Mouse (Mus musculus): Measurements from ENCODE around the gene Bmp3.

Gene Bmp3

DNA sequence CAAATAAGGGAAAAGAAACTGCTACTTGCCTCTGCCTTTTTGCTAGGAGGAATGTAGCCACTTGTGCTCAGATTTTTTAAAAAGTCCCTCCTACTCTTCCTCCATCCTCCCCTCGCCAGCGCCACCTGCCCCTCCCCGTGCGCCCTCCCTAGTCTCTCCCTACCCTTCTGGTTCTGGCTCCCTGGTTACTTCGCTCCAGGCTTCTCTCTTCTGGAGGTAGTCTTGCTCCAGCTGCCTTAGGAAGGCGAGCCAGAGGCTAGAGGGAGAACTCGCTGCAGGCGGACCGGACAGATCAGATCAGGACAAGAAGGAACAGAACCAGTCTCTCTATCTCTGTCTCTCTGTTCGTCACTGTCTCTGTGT, at the start of gene Bmp3:
TSS of gene Bmp3 (plus strand) at position 152 of the 363 bp plus-strand sequence.
- no peak for DNase-seq (ENCODE audit: low spot score)

DNA sequence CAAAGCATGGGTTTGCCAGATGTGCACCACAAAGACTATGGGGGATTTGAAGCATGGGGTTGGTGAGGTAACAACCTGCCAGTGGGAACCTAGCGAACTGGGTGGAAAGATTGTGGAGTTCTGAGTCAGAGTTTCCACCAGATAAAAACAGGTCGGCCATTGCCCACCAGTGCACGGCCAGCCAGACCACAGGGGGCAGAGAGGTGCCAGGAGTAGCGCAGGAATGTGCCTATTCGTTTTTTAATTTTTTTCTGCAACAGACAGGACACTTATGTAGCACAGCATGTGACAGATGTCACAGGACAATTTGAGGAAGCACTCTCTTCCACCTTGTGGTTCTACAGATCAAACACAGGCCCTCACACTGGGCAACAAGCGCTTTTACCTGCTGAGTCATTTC, 49.5 kb upstream of the Bmp3 start:
- no peak for DNase-seq (ENCODE audit: low spot score)

- DNase-seq (ENCODE audit: low spot score) = no peak
Measured at GRCm38 (mm10) chr5:98806492-98806891, 47.7 kb upstream of the Bmp3 start.

- no peak for DNase-seq (ENCODE audit: low spot score)
Measured at GRCm38 (mm10) chr5:98807022-98807421, 47.2 kb upstream of the Bmp3 start.

GRCm38 (mm10) chr5:98807953-98808352, 46.3 kb upstream of the Bmp3 start:
- no peak for DNase-seq (ENCODE audit: low spot score)

DNA sequence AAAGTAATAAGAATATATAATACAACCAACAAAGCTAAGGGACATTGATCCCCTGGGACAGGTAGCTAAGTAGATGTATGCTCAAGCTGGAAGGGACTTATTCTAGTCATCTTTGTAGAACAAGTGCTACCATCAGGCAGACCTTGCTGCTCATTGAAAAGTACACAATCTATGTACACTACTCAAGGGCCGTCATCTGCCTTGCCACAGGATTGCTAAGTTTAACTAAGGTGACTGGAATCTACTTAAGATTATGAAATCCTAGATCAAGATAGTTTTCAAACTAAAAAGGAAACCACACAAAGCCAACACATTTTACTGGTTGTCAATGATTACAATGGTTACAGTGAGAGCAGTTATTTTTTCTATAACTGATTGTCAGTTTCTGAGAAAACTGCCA, 41.8 kb upstream of the Bmp3 start:
- DNase-seq (ENCODE audit: low spot score) = no peak

- DNase-seq (ENCODE audit: low spot score) = no peak
Measured at GRCm38 (mm10) chr5:98815269-98815668, 38.9 kb upstream of the Bmp3 start.

- DNase-seq (ENCODE audit: low spot score) = no peak
Measured at GRCm38 (mm10) chr5:98833760-98834159, 20.5 kb upstream of the Bmp3 start.

GRCm38 (mm10) chr5:98834300-98834699, 19.9 kb upstream of the Bmp3 start:
- no peak for DNase-seq (ENCODE audit: low spot score)

DNA sequence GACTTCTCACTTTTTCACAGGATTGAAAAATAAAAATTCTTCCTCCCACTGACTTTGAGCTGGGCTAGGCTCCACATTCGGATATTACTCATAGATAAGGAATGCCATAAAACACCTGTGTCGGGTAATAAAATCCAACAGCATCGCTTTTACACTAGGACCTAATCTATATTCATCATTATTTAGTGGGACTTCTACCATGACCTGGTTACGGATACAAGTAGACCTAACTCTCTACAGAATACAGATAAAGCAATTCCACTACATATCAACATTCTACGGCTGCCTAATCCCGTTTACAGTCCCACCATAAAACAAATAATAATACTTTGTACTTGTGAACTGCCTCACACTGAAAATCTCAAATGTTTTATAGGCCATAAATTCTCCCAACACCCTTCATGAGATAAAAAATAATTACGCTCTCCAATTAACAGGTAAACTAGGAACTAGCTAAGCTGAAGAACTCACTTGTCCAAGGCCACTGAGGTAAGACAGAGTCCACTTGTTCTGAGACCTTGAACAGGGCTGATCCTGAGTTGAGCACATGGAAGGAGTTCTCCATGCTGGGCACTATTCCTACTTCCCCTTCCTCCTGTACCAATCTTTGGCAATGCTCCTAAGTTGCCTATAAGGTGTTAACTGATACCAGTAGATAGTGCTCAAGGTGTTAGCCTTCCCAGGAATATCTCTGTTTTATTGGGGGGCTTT, 11.5 kb upstream of the Bmp3 start:
- no peak for DNase-seq (ENCODE audit: low spot score)

GRCm38 (mm10) chr5:98844664-98845063, 9.6 kb upstream of the Bmp3 start:
- DNase-seq (ENCODE audit: low spot score) = no peak

DNA sequence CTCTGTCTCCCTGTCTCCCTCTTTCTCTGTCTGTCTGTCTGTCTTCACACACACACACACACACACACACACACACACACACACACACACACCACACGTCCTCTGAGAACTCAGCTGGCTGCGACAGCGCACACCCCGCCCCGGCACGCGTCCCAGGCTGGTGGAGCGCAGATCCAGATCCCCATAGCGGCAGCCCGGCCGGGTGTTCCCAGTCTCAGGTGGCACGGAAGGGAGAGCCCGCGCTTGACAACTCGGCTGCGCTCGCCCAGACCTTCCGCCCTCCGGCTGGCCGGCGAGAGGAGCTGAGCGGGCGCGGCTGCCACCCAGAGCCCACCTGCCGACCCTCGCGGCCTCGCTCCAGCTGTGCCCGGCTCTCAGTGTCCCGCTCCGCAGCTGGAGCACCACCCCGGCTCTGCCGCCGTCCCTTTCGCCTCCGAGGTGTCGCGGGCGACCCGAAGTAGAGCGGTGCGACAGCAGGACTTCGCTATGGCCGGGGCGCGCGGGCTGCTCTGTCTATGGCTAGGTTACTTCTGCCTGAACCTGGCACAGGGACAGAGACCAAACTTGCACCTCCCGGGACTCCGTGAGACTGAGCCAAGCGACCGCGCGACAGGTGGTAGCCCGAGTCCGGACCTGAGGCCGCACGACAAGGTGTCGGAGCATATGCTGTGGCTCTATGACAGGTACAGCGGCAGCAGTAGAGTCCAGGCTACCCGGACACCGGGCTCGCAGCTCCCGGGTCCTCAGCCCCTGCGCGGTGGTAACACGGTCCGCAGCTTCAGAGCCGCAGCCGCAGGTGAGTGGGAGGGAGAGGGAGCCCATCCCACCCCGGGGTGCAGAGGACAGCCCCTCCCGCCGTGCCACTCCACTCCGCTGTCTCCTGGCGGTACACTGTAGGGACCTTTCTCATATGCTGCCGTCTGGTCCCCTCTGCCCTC, 681 bp downstream of the Bmp3 start:
- no peak for DNase-seq (ENCODE audit: low spot score)

DNA sequence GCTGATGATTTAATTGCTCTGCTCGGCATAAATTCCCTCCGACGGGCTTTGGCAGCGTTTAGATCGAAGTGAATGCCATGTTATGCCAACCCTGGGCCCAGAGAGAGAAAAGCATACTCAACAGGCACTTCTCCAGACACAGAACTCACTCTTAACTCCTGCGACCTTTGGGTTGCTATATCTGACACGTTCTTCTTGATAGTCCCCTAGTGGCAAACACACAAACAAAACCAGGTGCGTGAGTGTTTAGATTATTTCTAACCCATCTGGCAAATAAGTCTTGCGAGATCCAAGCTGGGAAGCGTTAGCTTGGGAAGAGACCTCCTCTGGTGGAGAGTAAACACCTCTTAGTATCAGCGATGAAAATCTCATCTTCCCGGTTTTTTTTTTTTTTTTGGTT, 1.5 kb downstream of the Bmp3 start:
- no peak for DNase-seq (ENCODE audit: low spot score)

DNA sequence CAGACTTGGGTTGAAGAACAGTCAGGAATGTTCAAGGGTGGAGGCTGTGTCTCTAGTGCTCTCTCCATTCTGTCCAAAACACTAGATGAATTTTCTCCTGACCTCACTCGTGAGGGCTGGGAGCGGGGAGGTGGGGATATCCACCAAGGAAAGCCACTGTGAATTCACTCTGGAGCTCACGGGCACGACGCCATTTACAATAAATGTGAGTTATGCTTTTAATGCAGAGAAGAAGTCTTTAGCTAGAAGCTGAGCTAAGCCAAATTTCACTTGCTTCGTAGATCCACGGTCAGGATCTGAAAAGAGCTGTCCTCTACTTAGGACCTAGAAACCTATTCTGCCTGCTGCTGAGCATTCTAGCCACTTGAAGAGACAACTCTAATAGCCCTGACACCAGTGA, 2.1 kb downstream of the Bmp3 start:
- no peak for DNase-seq (ENCODE audit: low spot score)

DNA sequence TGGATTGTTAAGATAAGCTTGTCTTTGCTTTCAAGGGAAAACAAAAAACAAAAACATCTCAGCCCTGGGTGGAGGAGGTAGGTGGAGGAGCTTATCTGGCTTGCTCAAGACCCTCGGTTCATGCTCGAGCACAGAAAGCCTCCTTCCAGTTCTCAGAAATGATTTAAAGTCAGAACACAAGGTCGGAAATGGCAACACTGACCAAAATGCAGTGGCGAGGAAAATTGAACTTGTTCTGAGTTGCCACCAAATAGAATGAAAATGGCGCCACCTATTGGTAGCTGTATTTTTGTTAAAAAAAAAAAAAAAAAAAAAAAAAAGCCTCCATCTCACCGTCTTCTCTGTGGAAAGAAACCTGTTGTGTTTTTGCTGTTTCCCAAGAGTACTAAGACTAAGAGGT, 9.7 kb downstream of the Bmp3 start:
- peak; percentile 55 for DNase-seq (ENCODE audit: low spot score)

GRCm38 (mm10) chr5:98865146-98865545, 10.9 kb downstream of the Bmp3 start:
- no peak for DNase-seq (ENCODE audit: low spot score)

GRCm38 (mm10) chr5:98876056-98876455, 21.8 kb downstream of the Bmp3 start:
- no peak for DNase-seq (ENCODE audit: low spot score)

GRCm38 (mm10) chr5:98878891-98879290, 24.7 kb downstream of the Bmp3 start:
- DNase-seq (ENCODE audit: low spot score) = peak; percentile 32

DNA sequence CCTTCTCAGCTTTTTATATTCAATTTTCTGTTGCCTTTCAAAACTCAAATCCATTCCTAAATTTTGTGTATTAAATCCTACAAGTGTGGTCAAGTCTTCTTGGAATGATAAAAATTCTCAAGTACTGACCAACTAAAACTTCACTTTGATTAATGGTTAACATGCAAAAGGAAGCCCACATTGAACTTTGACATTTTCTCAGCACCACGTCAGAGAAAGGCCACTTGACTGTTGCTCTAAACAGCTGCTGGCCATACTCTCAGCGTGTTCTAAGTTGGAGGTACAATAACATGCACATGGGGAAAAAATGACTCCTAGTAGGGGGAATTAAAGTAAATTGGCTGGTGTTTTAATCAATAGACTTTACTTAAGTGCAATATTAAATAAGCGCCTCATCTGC, 27.9 kb downstream of the Bmp3 start:
- DNase-seq (ENCODE audit: low spot score) = no peak

DNA sequence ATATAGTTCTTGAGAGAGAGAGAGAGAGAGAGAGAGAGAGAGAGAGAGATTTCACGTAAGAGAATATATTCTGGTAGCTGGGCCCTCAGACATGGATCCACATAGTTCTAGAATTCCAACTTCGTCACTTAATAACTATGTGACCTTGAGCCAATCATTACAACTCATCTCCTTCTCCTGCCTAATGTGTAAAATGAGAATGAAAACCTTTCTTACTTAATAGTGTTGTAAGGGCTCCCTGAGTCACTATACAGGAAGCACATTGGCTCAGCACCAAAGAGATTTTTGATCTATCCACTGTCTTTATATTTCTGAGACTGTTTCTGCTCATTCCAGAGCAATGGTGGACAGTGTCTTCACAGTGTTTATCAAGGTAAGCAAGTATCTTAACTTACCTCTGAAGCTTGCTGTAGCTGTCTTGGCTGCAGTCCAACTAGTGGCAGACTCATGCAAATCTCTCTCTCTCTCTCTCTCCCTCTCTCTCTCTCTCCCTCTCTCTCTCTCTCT, 36.4 kb downstream of the Bmp3 start:
- no peak for DNase-seq (ENCODE audit: low spot score)

- DNase-seq (ENCODE audit: low spot score) = no peak
Measured at GRCm38 (mm10) chr5:98894281-98894680, 40.1 kb downstream of the Bmp3 start.

DNA sequence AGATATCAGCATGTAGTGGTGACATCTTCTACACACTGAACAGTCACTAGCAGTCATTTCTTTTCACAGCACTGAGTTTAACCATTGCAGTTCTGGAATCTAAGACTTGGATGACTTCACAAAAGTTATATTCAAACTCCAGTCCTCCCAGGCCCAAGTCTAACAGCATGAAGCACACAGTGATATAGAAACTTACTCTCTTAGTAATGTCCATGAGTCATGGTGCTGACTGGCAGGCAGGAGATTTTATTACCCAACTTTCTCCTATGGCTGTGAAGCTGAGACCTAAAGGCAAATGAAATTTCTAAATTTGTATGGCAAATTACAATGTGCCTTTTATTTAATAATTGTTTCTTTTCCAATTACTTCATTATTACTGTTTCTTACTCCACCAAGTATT, 43.7 kb downstream of the Bmp3 start:
- no peak for DNase-seq (ENCODE audit: low spot score)

DNA sequence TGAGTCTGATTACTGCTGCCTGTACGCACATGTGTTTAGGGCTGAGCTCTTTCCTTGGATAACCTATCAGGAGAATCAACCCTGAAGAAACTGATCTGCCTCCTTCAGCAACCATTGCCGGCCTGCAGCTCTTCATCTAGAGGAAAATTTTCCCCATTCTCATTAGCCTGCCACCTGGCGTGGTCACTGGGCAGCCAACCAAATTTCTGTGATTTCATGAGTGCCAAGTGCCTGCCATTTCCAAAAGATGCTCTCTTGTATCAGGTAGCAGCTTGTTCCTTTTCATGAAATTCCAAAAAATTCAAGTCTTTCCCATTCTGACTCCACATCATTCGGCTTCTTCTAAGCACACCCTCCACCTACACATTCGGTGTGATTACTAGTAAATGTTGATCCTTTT, 46.7 kb downstream of the Bmp3 start:
- DNase-seq (ENCODE audit: low spot score) = no peak

All from MN1 (cell line).